Mouse (Mus musculus): ENCODE measurements around the gene Znrd1as. TPM values are rescaled to one million over a fixed set of nuclear protein-coding genes. Genes with fewer than 3 reads are reported as not detected.
A peak's percentile ranks its signal among the peaks of the same experiment; 100 is the strongest.

Gene Znrd1as
- total and polyA plus RNA-seq, 2 experiments from 2014 or later: 8.2 TPM; not detected in 1

DNA sequence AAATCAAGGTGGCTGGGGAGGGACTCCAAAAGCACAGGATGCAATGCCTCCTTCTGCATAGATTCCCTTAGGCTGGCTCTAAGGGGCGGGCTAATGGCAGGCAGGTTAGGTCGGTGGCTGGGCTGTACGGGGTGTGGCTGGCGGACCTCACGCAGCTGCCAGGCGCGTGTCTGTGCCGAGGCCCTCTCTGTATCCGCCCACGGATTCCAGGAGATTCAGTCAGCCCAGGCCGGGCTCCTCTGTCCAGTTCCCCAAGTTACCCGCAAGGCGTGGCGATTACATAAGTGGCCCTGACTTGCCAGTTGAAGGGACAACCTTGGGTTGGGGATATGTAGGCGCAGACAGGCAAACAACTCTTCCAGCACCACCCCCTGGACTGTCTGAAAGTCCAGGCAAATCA lies 38.2 kb upstream of the Znrd1as start:
- no peak overlapping the region for H3K4me2 ChIP-seq (ENCODE audit: low read depth, low read length)
- WGBS: 46% methylated on average over 15 of the region's 15 CpGs
- TF ChIP-seq CTCF (IDR thresholded peaks at IDR 0.05; ENCODE audit: low read depth): no peak
- TF ChIP-seq EP300 (IDR thresholded peaks at IDR 0.05; ENCODE audit: low read depth): no peak
- H3K27ac ChIP-seq (ENCODE audit: low read depth): no peak overlapping the region
- no peak for ATAC-seq (ENCODE audit: insufficient read depth, low read depth)
- no peaks in the 10 kb centered on the region for H3K4me1 ChIP-seq (ENCODE audit: control insufficient read depth, insufficient read depth)
- no peak for DNase-seq (ENCODE audit: low spot score)
- peaks cover 21% of the 10 kb centered on the region; the same call in 1 of the 2 replicates for H3K27me3 ChIP-seq (ENCODE audit: control insufficient read depth, insufficient read depth, low read length)
- H3K36me3 ChIP-seq (replicated peaks; ENCODE audit: control insufficient read depth, insufficient read depth, low read length): no peaks in the 10 kb centered on the region
- no peak overlapping the region for H3K4me3 ChIP-seq (ENCODE audit: low read depth, low read length)
- H3K9ac ChIP-seq (replicated peaks; ENCODE audit: low read depth, low read length): no peak overlapping the region
- H3K9me3 ChIP-seq (replicated peaks; ENCODE audit: control insufficient read depth, low read length): no peaks in the 10 kb centered on the region

DNA sequence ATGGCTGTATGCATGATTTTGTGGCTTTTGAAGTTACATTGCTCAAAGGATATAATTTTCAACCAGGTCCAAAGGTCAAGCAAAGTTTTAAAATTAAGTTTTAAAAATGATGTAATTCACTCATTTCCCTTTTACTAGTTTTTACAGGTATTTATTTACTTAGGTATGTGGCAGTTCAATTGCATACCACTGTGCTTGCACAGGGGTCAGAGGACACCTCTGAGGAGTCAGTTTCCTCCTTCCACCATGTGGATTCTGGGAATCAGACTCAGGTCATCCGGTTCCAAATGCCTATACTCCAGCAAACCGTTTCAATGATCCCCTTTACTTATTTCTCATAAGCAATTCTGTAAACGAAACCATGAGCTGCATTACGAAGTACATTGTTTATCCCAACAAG lies 35.7 kb upstream of the Znrd1as start:
- DNase-seq (ENCODE audit: low spot score) (no peak), ATAC-seq (ENCODE audit: insufficient read depth, low read depth) (no peak)
- Histone ChIP-seq H3K4me3 (ENCODE audit: low read depth, low read length) (no peak overlapping the region), H3K9me3 (replicated peaks; ENCODE audit: control insufficient read depth, low read length) (no peaks in the 10 kb centered on the region), H3K4me2 (ENCODE audit: low read depth, low read length) (no peak overlapping the region), H3K36me3 (replicated peaks; ENCODE audit: control insufficient read depth, insufficient read depth, low read length) (no peaks in the 10 kb centered on the region), H3K27me3 (ENCODE audit: control insufficient read depth, insufficient read depth, low read length) (0 out of 2 replicates have a peak, but pooled peaks cover 7% of the 10 kb centered on the region), H3K27ac (ENCODE audit: low read depth) (no peak overlapping the region), H3K9ac (replicated peaks; ENCODE audit: low read depth, low read length) (no peak overlapping the region), H3K4me1 (ENCODE audit: control insufficient read depth, insufficient read depth) (no peaks in the 10 kb centered on the region)
- WGBS: 74% methylated on average over 4 of the region's 4 CpGs
- TF ChIP-seq CTCF (IDR thresholded peaks at IDR 0.05; ENCODE audit: low read depth) (no peak), EP300 (IDR thresholded peaks at IDR 0.05; ENCODE audit: low read depth) (no peak)

- DNase-seq (ENCODE audit: low spot score): no peak
- H3K36me3 ChIP-seq (replicated peaks; ENCODE audit: control insufficient read depth, insufficient read depth, low read length): no peaks in the 10 kb centered on the region
- H3K4me3 ChIP-seq (ENCODE audit: low read depth, low read length): no peak overlapping the region
- H3K9me3 ChIP-seq (replicated peaks; ENCODE audit: control insufficient read depth, low read length): no peaks in the 10 kb centered on the region
- H3K4me1 ChIP-seq (ENCODE audit: control insufficient read depth, insufficient read depth): no peaks in the 10 kb centered on the region
- WGBS: 50% methylated on average over 4 of the region's 4 CpGs
- no peak for TF ChIP-seq CTCF (IDR thresholded peaks at IDR 0.05; ENCODE audit: low read depth)
- TF ChIP-seq EP300 (IDR thresholded peaks at IDR 0.05; ENCODE audit: low read depth): no peak
- H3K4me2 ChIP-seq (ENCODE audit: low read depth, low read length): no peak overlapping the region
- H3K9ac ChIP-seq (replicated peaks; ENCODE audit: low read depth, low read length): no peak overlapping the region
- H3K27me3 ChIP-seq (ENCODE audit: control insufficient read depth, insufficient read depth, low read length): 0 out of 2 replicates have a peak, but pooled peaks cover 7% of the 10 kb centered on the region
- no peak overlapping the region for H3K27ac ChIP-seq (ENCODE audit: low read depth)
- ATAC-seq (ENCODE audit: insufficient read depth, low read depth): no peak
Observed at GRCm38 (mm10) chr17:36923491-36923890, 34.9 kb upstream of the Znrd1as start.

- H3K9me3 ChIP-seq (replicated peaks; ENCODE audit: control insufficient read depth, low read length): no peaks in the 10 kb centered on the region
- H3K4me2 ChIP-seq (ENCODE audit: low read depth, low read length): no peak overlapping the region
- H3K9ac ChIP-seq (replicated peaks; ENCODE audit: low read depth, low read length): no peak overlapping the region
- H3K4me3 ChIP-seq (ENCODE audit: low read depth, low read length): no peak overlapping the region
- no peaks in the 10 kb centered on the region for H3K27me3 ChIP-seq (ENCODE audit: control insufficient read depth, insufficient read depth, low read length)
- DNase-seq (ENCODE audit: low spot score) (no peak), ATAC-seq (ENCODE audit: insufficient read depth, low read depth) (no peak)
- WGBS: 24% methylated on average over 10 of the region's 10 CpGs
- no peak overlapping the region for H3K27ac ChIP-seq (ENCODE audit: low read depth)
- H3K36me3 ChIP-seq (replicated peaks; ENCODE audit: control insufficient read depth, insufficient read depth, low read length): no peaks in the 10 kb centered on the region
- TF ChIP-seq EP300 (IDR thresholded peaks at IDR 0.05; ENCODE audit: low read depth) (no peak), CTCF (IDR thresholded peaks at IDR 0.05; ENCODE audit: low read depth) (no peak)
- 0 out of 2 replicates have a peak, but pooled peaks cover 13% of the 10 kb centered on the region for H3K4me1 ChIP-seq (ENCODE audit: control insufficient read depth, insufficient read depth)
Observed at GRCm38 (mm10) chr17:36927496-36928120, 30.8 kb upstream of the Znrd1as start.

DNA sequence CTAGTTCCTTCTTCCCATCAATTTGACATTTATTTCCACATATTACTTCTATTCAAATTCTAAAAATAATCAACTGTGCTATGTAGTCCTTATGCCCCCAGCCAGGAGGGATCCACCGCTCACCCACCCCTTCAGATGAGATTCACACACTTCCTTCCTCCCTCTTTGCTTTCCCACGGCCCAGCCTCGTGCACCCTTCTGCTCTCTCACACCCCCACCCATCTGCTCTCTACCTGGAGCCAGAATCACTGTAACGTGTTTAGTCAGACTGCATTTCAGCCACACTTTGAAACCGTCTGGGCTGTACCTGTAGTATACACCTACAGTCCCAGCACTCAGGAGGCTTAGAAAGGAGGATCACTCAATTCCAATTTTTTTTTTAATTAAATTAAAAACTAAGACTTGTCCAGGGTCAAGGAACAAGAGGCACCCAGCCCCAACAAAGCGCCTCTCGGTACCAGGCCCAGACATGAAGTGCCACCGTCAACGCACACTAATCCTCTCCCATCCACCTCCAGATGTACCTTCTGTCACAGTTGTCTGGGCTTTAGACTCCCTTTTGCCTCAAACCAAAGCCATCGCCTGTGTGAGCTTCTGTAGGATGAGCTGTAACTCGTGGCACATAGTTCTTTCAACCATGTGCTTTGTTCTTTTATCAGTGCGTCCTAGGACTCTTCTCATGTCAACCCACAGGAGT lies 29.0 kb upstream of the Znrd1as start:
- Histone ChIP-seq H3K27ac (ENCODE audit: low read depth) (peak overlapping the region; percentile 34), H3K4me2 (ENCODE audit: low read depth, low read length) (no peak overlapping the region), H3K4me1 (ENCODE audit: control insufficient read depth, insufficient read depth) (0 out of 2 replicates have a peak, but pooled peaks cover 13% of the 10 kb centered on the region), H3K4me3 (ENCODE audit: low read depth, low read length) (no peak overlapping the region), H3K36me3 (replicated peaks; ENCODE audit: control insufficient read depth, insufficient read depth, low read length) (no peaks in the 10 kb centered on the region), H3K9me3 (replicated peaks; ENCODE audit: control insufficient read depth, low read length) (no peaks in the 10 kb centered on the region), H3K27me3 (ENCODE audit: control insufficient read depth, insufficient read depth, low read length) (no peaks in the 10 kb centered on the region), H3K9ac (replicated peaks; ENCODE audit: low read depth, low read length) (no peak overlapping the region)
- no peak for ATAC-seq (ENCODE audit: insufficient read depth, low read depth)
- DNase-seq (ENCODE audit: low spot score): no peak
- TF ChIP-seq EP300 (IDR thresholded peaks at IDR 0.05; ENCODE audit: low read depth): no peak
- no peak for TF ChIP-seq CTCF (IDR thresholded peaks at IDR 0.05; ENCODE audit: low read depth)
- 61% methylated on average over 12 of the region's 12 CpGs for WGBS
